Mouse (Mus musculus) cortical plate, adult 2 months (tissue): ENCODE results near the gene Fubp3.

ENCODE experiments used
- CTCF ChIP-seq: fragments of 200-500 bp; IDR thresholded peaks from 2 replicates; pipeline ENCODE4 v1.5.1; 2011; ENCODE audit warnings: mild to moderate bottlenecking, control low read depth, low read length; ENCODE audit not compliant: insufficient read depth; ENCODE audit errors: extremely low read depth
- POLR2A ChIP-seq: fragments of 200-500 bp; IDR thresholded peaks from 2 replicates; pipeline ENCODE4 v1.6.1; 2011; ENCODE audit warnings: mild to moderate bottlenecking, low read length, control low read depth; ENCODE audit not compliant: insufficient read depth; ENCODE audit errors: extremely low read depth

GRCm38 (mm10) chr2:31610922-31611321 is 38.5 kb downstream of the Fubp3 start:
- TF ChIP-seq CTCF (no peak), POLR2A (no peak)
